Mouse (Mus musculus): ENCODE measurements at regions not wholly inside any gene's neighbourhood (a gene's known extent, or its start where the extent isn't known, plus 50 kb on each side); places are given as distances from the start of the nearest gene placed in this dataset.

DNA sequence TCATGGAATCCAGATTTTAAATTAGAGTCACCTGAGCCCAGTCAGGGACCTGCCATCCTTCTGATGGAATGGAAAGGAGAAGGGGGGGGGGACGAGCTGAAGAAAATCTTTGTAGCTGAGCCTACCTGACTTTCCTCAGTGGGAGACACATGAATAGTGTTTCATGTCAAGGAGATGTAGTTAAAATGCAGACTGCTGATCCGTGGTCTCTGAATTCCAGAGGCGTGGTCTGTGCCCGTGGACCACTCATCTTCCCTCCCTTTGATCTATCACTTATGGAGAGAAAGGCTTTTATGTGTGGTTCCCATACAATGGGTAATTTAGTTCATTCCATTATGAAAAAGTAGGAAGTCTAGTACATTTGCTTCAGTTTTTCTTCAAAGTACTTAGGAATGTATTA lies 176.6 kb upstream of the Arrdc4 start:
- DNase-seq (ENCODE audit: low spot score) = no peak
- H3K4me3 ChIP-seq = no peak overlapping the region
- WGBS = 80% methylated on average over 4 of the region's 4 CpGs

DNA sequence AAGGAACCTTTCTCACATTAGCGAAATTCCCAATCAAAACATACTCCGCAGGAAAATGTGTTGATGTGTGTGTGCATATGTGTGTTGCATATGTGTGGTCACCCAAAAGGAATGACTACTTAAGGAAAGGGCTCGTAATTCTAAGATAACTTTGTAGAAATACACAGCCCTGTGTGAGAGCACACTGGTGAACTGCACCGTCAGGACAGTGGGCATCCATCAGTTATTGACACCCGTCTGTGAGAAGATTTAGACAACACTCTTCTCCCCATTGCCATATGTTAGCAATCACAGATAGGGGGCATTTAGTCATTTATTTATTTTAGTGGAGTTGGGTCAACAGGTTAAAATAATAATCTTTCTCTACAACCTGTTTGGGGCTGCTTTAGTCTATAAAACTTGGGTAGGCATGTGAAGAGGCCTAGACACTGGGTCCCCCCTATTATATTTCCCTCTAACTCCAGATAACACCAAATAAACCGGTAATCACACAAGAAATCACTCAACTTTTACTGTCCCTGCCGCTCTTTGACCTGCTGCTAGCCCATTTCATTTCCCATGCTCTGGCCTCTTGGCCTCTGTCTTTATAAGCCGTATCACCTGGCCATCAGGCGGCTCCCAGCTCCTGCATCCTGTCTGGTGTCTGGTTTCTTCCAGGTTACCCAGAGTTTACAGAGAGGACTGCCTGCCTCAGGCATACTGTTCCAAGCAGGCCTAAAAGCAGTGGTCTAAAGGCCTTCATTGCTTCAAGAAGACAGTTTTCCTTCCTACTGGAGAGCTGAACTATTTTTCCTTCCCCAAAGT lies 169.8 kb upstream of the Arrdc4 start:
- no peak overlapping the region for H3K27ac ChIP-seq (replicated peaks)
- H3K4me3 ChIP-seq = no peak overlapping the region
- H3K9me3 ChIP-seq = no peaks in the 10 kb centered on the region
- H3K27me3 ChIP-seq (replicated peaks; ENCODE audit: low read depth, poor library complexity, severe bottlenecking) = no peaks in the 10 kb centered on the region; the same call in 1 of the 2 replicates
- H3K4me1 ChIP-seq = peaks cover 41% of the 10 kb centered on the region
- 39% methylated on average over 9 of the region's 9 CpGs for WGBS
- no peaks in the 10 kb centered on the region for H3K36me3 ChIP-seq (replicated peaks)
- peak; percentile 66 for DNase-seq (ENCODE audit: low spot score)

More for the DNA sequence above, 176.6 kb upstream of the Arrdc4 start:
- Histone ChIP-seq H3K9me3 (no peaks in the 10 kb centered on the region), H3K27ac (replicated peaks) (no peak overlapping the region), H3K4me1 (peaks cover 4% of the 10 kb centered on the region), H3K36me3 (replicated peaks) (no peaks in the 10 kb centered on the region), H3K27me3 (replicated peaks; ENCODE audit: low read depth, poor library complexity, severe bottlenecking) (no peaks in the 10 kb centered on the region; the same call in 1 of the 2 replicates)

DNA sequence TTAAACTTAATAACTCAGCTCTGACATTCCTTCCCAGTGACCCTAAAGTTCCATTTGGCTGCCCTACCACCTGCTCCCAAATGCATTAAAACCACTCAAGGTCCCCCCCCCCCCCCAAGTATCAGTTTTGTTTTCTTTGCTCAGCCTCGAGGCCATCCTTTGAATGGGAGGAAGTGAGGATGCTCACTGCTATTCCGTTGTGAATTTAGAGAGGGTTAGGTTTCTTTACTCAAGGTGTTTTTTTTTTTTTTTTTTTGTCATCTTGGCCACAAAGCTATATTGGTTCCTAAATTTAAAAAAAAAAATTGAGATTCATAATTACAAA lies 168.8 kb upstream of the Arrdc4 start:
- Histone ChIP-seq H3K27ac (replicated peaks) (no peak overlapping the region), H3K36me3 (replicated peaks) (no peaks in the 10 kb centered on the region), H3K4me3 (no peak overlapping the region), H3K9me3 (no peaks in the 10 kb centered on the region), H3K4me1 (peaks cover 41% of the 10 kb centered on the region), H3K27me3 (replicated peaks; ENCODE audit: low read depth, poor library complexity, severe bottlenecking) (no peaks in the 10 kb centered on the region; the same call in 1 of the 2 replicates)
- 16% methylated on average over 2 of the region's 2 CpGs for WGBS
- no peak for DNase-seq (ENCODE audit: low spot score)

DNA sequence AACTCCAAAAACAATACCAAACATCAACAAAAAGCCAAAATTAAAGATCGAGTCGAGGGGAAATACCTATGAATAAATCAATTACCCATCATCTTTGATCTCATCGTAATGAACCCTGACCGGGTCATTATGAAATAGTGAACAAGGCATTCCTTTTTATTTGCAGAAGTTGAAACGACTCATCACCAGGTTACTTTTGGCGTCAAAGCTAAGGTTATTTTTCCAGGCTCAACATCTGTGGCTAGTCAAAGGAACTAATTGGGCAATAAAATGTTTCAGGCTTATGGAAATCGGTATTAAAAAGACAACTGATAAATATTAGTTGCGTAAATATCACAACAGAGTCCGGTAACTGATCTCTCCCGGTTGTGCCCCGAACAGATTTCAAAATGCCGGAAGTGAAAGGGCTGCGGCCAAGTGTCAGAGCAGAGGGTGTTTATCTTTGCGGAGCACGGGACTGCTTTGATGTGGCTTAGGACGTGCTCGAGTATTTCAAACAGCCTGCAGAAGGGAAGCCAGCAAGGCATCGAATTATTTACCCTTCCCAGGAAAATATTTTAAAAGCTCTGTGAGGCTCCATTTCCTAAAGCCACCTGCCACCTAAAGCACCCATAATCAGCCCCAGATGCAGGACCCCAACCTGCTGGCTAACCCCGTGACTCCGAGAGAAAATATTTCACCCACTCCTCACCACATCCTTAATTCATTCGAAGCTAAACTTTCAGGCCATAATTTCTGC lies 168.3 kb upstream of the Arrdc4 start:
- Histone ChIP-seq H3K4me1 (peaks cover 41% of the 10 kb centered on the region), H3K9me3 (no peaks in the 10 kb centered on the region), H3K36me3 (replicated peaks) (no peaks in the 10 kb centered on the region), H3K27me3 (replicated peaks; ENCODE audit: low read depth, poor library complexity, severe bottlenecking) (no peaks in the 10 kb centered on the region; the same call in 1 of the 2 replicates), H3K4me3 (peak overlapping the region; percentile 8; the same call in 1 of the 2 replicates), H3K27ac (replicated peaks) (no peak overlapping the region)
- peak; percentile 79 for DNase-seq (ENCODE audit: low spot score)
- 24% methylated on average over 21 of the region's 21 CpGs for WGBS

DNA sequence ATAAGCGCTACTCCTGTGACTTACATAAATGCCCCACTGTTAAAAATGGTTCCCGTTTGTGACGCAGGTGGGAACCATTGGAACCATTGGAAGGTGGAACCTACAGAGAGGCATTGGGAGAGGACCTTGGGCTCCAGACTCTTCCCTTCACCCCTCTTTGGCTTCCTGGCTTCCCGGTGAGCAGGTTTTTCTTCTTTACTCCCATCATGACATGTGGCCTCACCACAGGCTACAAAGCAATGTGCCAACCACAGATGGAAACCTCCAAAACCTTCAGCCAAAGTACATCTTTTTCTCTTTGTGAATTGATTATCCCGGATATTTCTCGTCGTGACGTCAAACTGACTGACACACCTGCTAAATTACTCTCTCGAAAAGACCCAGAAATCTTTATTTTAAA lies 166.9 kb upstream of the Arrdc4 start:
- H3K27me3 ChIP-seq (replicated peaks; ENCODE audit: low read depth, poor library complexity, severe bottlenecking) = no peaks in the 10 kb centered on the region; the same call in 1 of the 2 replicates
- H3K4me3 ChIP-seq = no peak overlapping the region
- H3K9me3 ChIP-seq = no peaks in the 10 kb centered on the region
- 80% methylated on average over 9 of the region's 9 CpGs for WGBS
- H3K36me3 ChIP-seq (replicated peaks) = no peaks in the 10 kb centered on the region
- no peak overlapping the region for H3K27ac ChIP-seq (replicated peaks)
- no peak for DNase-seq (ENCODE audit: low spot score)
- H3K4me1 ChIP-seq = peaks cover 41% of the 10 kb centered on the region

DNA sequence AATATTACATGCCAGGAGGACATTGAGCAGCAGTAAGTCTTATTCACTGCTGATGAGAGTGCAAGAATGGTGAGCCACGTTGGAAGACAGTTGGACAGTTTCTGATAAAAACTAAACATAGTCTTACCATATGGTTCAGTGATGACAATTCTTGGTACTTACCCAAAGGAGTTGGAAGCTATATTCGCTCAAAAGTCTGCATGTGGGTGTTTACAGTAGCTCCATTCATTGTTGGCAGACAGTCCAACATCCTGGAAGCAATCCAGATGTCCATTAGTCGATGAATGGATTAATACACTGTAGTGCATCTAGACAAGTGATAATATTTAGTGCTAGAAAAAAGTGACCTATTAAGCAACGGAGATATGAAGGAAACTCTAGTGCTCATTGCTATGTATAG lies 165.3 kb upstream of the Arrdc4 start:
- no peak overlapping the region for H3K4me3 ChIP-seq
- no peak for DNase-seq (ENCODE audit: low spot score)
- H3K36me3 ChIP-seq (replicated peaks) = no peaks in the 10 kb centered on the region
- H3K27ac ChIP-seq (replicated peaks) = no peak overlapping the region
- H3K4me1 ChIP-seq = peaks cover 30% of the 10 kb centered on the region
- H3K9me3 ChIP-seq = no peaks in the 10 kb centered on the region
- WGBS = 88% methylated on average over 4 of the region's 4 CpGs
- H3K27me3 ChIP-seq (replicated peaks; ENCODE audit: low read depth, poor library complexity, severe bottlenecking) = no peaks in the 10 kb centered on the region

DNA sequence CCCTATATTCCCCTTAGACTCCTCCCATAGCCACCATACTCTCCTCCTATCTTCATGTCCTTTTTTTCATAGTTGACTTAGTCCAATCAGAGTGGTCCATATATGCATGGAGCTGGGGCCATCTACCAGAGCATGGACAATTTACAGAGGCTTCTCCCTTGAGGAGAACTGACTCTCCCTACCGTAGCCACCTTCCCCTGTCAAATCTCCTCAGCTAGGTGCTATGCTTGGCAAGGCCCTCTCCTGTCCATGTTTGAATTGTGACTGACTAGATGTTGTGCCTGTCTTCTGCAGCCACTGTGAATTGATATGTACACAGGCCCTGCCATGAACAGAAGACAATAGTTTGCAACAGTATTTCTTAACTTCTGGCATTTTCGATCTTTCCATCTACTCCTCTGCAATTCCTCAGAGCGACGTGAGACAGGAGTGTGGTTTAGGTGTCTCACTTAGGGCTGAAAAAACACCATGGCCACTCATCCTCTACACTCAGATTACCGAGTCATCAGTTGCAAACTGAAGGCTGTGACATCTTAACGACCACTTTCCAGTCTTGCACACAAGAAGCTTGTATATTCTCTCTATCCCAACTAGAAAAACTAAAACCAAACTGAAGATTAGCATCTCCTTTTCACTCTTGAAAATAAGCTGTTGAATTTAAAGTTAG lies 163.1 kb upstream of the Arrdc4 start:
- no peak overlapping the region for H3K4me3 ChIP-seq
- WGBS = 79% methylated on average over 6 of the region's 6 CpGs
- H3K27ac ChIP-seq (replicated peaks) = no peak overlapping the region
- H3K36me3 ChIP-seq (replicated peaks) = no peaks in the 10 kb centered on the region
- DNase-seq (ENCODE audit: low spot score) = no peak
- no peaks in the 10 kb centered on the region for H3K27me3 ChIP-seq (replicated peaks; ENCODE audit: low read depth, poor library complexity, severe bottlenecking)
- no peaks in the 10 kb centered on the region for H3K9me3 ChIP-seq
- peaks cover 10% of the 10 kb centered on the region for H3K4me1 ChIP-seq

DNA sequence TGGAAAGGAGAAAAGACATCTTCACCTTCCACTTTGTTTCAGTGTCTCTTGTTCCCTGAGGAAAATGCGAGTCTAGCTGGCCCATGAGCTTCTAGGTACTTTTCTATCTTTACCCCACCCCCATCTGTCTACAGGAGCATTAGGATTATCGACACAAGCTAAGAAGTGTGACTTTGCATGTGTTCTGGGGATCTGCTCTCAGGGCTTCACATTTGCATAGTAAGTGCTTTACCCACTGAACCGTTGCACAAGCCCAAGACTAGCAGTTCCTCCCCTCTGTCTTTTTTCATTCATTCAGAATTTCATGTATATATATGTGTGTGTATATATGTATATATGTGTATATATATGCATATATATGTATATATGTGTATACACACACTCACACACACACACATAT lies 162.5 kb upstream of the Arrdc4 start:
- Histone ChIP-seq H3K4me3 (no peak overlapping the region), H3K9me3 (no peaks in the 10 kb centered on the region), H3K27me3 (replicated peaks; ENCODE audit: low read depth, poor library complexity, severe bottlenecking) (no peaks in the 10 kb centered on the region), H3K27ac (replicated peaks) (no peak overlapping the region), H3K36me3 (replicated peaks) (no peaks in the 10 kb centered on the region), H3K4me1 (peaks cover 5% of the 10 kb centered on the region; the same call in 1 of the 2 replicates)
- 87% methylated on average over 3 of the region's 3 CpGs for WGBS
- no peak for DNase-seq (ENCODE audit: low spot score)

DNA sequence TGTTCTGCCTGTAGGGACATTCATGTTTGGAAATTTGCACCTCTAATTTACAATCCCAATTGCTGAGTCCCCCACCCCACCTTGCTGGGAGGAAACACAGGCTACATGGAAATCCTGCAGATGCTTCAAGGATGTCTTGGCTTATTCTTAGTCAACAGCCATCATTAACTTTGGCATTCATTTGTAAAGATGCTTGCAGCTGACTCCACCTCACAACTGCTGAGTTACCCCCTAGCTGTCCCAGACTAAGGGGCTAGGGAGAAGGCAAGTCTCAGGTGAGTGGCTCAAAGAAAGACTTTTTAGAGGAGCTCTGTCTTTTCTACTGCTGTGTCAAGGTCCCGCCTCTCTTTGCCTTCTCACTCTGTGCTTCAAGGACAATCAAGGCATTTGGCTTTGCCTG lies 160.7 kb upstream of the Arrdc4 start:
- Histone ChIP-seq H3K36me3 (replicated peaks) (no peaks in the 10 kb centered on the region), H3K27ac (replicated peaks) (no peak overlapping the region), H3K4me3 (no peak overlapping the region), H3K9me3 (no peaks in the 10 kb centered on the region), H3K27me3 (replicated peaks; ENCODE audit: low read depth, poor library complexity, severe bottlenecking) (no peaks in the 10 kb centered on the region), H3K4me1 (no peaks in the 10 kb centered on the region)
- no peak for DNase-seq (ENCODE audit: low spot score)
- 91% methylated on average over 1 of the region's 1 CpGs for WGBS

DNA sequence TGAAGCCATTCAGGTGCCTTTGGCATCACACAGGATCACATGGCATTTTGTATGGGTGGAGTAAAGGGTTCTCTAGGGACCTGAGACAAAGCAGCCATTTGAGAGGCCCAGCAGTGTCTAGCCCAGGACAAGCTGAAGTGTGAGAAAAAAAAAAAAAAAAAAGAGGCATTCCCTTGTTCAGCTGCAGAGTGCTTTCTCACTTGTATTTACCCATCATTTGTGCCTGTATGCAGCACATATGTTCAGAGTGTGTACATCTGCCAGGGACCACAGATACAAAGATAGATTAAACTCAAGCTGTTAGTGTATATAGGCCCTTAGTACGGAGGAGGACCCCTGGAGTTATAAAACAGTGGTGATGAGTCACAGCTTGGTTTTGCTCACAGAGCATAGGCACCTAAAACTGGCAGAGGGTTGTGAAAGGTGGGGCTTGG lies 159.4 kb upstream of the Arrdc4 start:
- Histone ChIP-seq H3K27me3 (replicated peaks; ENCODE audit: low read depth, poor library complexity, severe bottlenecking) (no peaks in the 10 kb centered on the region), H3K4me3 (no peak overlapping the region), H3K9me3 (no peaks in the 10 kb centered on the region), H3K27ac (replicated peaks) (no peak overlapping the region; the same call in 1 of the 2 replicates), H3K4me1 (no peaks in the 10 kb centered on the region), H3K36me3 (replicated peaks) (no peaks in the 10 kb centered on the region)
- whole genome bisulfite sequencing = 72% methylated on average over 1 of the region's 1 CpGs
- no peak for DNase-seq (ENCODE audit: low spot score)

DNA sequence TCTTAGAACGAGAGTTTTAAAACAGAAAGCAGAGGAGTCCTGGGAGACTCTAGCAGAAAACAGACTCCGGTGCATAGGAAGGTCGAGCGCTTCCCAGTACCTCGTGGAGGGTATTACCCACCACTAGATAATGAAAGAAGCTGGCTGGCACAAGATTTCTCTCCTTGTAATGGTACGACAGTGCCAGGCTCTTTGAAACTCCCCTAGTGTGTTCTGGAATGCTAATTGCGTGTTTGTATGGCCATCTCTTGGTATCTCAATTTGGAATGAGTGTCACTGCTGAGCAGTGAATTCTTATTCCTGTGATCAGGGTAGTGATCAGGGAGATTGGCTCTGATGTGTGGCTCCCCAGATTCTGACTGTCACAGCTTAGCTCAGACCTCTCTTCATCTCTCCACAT lies 158.8 kb upstream of the Arrdc4 start:
- Histone ChIP-seq H3K9me3 (no peaks in the 10 kb centered on the region), H3K4me1 (no peaks in the 10 kb centered on the region), H3K27ac (replicated peaks) (no peak overlapping the region), H3K36me3 (replicated peaks) (no peaks in the 10 kb centered on the region), H3K4me3 (no peak overlapping the region), H3K27me3 (replicated peaks; ENCODE audit: low read depth, poor library complexity, severe bottlenecking) (no peaks in the 10 kb centered on the region)
- no peak for DNase-seq (ENCODE audit: low spot score)
- 81% methylated on average over 7 of the region's 7 CpGs for WGBS

DNA sequence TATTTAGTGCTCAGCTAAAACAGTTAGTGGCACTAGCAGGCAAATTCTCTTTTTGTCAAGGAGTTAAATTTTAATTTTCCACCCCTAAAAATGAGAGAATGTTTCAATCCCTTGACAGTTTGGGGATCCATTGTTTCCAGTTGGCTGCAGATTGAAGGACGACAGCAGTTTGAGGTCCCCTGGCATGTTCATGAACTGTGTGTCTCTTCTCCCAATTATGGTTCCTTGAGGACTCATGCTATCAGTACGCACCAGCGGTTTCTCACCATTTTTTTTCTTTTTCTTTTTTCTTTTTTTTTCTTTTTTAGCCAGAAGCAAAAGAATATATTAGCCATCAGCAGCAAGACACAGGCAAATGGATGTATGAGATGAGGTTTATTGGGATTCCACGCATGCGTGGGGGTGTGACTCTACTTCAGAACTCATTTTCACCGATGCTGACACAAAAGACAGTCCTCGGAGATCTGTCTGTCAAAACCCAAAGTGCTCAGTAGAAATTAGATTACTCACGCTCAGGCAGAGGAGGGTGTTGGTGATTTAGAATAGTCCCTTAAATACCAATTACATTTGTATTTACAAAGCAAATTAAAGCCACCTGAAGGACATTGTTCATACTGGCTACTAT lies 157.8 kb upstream of the Arrdc4 start:
- no peak for DNase-seq (ENCODE audit: low spot score)
- no peaks in the 10 kb centered on the region for H3K9me3 ChIP-seq
- WGBS = 78% methylated on average over 8 of the region's 8 CpGs

More for the DNA sequence above, 157.8 kb upstream of the Arrdc4 start:
- H3K4me1 ChIP-seq = no peaks in the 10 kb centered on the region
- H3K4me3 ChIP-seq = no peak overlapping the region
- H3K27me3 ChIP-seq (replicated peaks; ENCODE audit: low read depth, poor library complexity, severe bottlenecking) = no peaks in the 10 kb centered on the region
- no peaks in the 10 kb centered on the region for H3K36me3 ChIP-seq (replicated peaks)
- H3K27ac ChIP-seq (replicated peaks) = no peak overlapping the region
